Mouse (Mus musculus): ENCODE measurements around the gene Ckmt2.

Ckmt2 gene

GRCm38 (mm10) chr13:91873734-91874329 is 2.9 kb downstream of the Ckmt2 start:
- DNase-seq (ENCODE audit: low spot score), result no peak

- no peak for DNase-seq (ENCODE audit: low spot score)
Measured at GRCm38 (mm10) chr13:91868577-91868976, 8.1 kb downstream of the Ckmt2 start.

GRCm38 (mm10) chr13:91858835-91859234 is 17.9 kb downstream of the Ckmt2 start:
- DNase-seq (ENCODE audit: low spot score), result no peak

- DNase-seq (ENCODE audit: low spot score), result no peak
Measured at GRCm38 (mm10) chr13:91857427-91857826, 19.3 kb downstream of the Ckmt2 start.

- no peak for DNase-seq (ENCODE audit: low spot score)
Measured at GRCm38 (mm10) chr13:91854412-91854811, 22.3 kb downstream of the Ckmt2 start.

GRCm38 (mm10) chr13:91827876-91828275 is 48.8 kb downstream of the Ckmt2 start:
- no peak for DNase-seq (ENCODE audit: low spot score)

GRCm38 (mm10) chr13:91826066-91826465 is 50.6 kb downstream of the Ckmt2 start:
- DNase-seq (ENCODE audit: low spot score), result no peak

GRCm38 (mm10) chr13:91824845-91825550 is 51.7 kb downstream of the Ckmt2 start:
- no peak for DNase-seq (ENCODE audit: low spot score)

- no peak for DNase-seq (ENCODE audit: low spot score)
Measured at GRCm38 (mm10) chr13:91823735-91824134, 53.0 kb downstream of the Ckmt2 start.

GRCm38 (mm10) chr13:91814670-91815069 is 62.0 kb downstream of the Ckmt2 start:
- no peak for DNase-seq (ENCODE audit: low spot score)

GRCm38 (mm10) chr13:91809476-91809875 is 67.2 kb downstream of the Ckmt2 start:
- DNase-seq (ENCODE audit: low spot score), result no peak

- peak; percentile 22 for DNase-seq (ENCODE audit: low spot score)
Measured at GRCm38 (mm10) chr13:91807874-91808575, 68.7 kb downstream of the Ckmt2 start.

GRCm38 (mm10) chr13:91807155-91807839 is 69.4 kb downstream of the Ckmt2 start, which contains the start of gene Zcchc9:
TSS of gene Zcchc9 (minus strand) at chr13:91807705.
- DNase-seq (ENCODE audit: low spot score), result peak; percentile 89
